Mouse (Mus musculus): ENCODE results near the gene Gm11037.
"Not testable (repeated sequence)": the region's sequence is repeated elsewhere in the genome, so short reads cannot be mapped to it uniquely, and the experiment has no call there.

- TF ChIP-seq CTCF, POLR2A (IDR thresholded peaks at IDR 0.05; ENCODE audit: extremely low read depth, insufficient read depth, low read length): not testable (repeated sequence)
Measured at GRCm38 (mm10) chr2:131105061-131105460, 28.2 kb upstream of the Gm11037 start.
